Mouse (Mus musculus): ENCODE data around the gene Iltifb.
"Not testable (repeated sequence)": the region's sequence is repeated elsewhere in the genome, so short reads cannot be mapped to it uniquely, and the experiment has no call there.

- not testable (repeated sequence) for TF ChIP-seq CHD2 (IDR thresholded peaks at IDR 0.05; ENCODE audit: low read length); HCFC1 (IDR thresholded peaks at IDR 0.05; ENCODE audit: low read depth, low read length); ZC3H11A (IDR thresholded peaks at IDR 0.05; ENCODE audit: low read depth, low read length); BHLHE40 (IDR thresholded peaks at IDR 0.05; ENCODE audit: borderline replicate concordance, low read depth, low read length); MXI1 (IDR thresholded peaks at IDR 0.05; ENCODE audit: low read depth, low read length); MAX (IDR thresholded peaks at IDR 0.05; ENCODE audit: low read length); POLR2A (IDR thresholded peaks at IDR 0.05; ENCODE audit: control insufficient read depth in 1 of 2, insufficient read depth in 1 of 2, low read depth in 1 of 2, low read length in 2 of 2, poor library complexity in 1 of 2)
Measured at GRCm38 (mm10) chr10:118332308-118332707, 37.5 kb upstream of the Iltifb start, which contains the start of gene Gm9044.

All from MEL (cell line).